8 mouse cellular contexts compared by ENCODE assay signal in genomic region chr11:98202641-98203350, GRCm38 (mm10). TPM values are rescaled to one million over a fixed set of nuclear protein-coding genes. Genes with fewer than 3 reads are reported as not detected.
DNase-seq lines count a peak whose midpoint lies in the region; ATAC-seq and TF ChIP-seq lines count a peak whose summit lies in the region.

TSS of gene Cdk12 (plus strand) at chr11:98203059.

- peak; percentile 99 for DNase-seq in ZHBTc4 (ENCODE audit: low read depth, low spot score)
- DNase-seq in gastrocnemius, adult 2 months = peak; percentile 94
- DNase-seq in hindbrain, postnatal 0 days (ENCODE audit: low spot score) = peak; percentile 99
- DNase-seq in left cerebral cortex, adult 2 months (ENCODE audit: extremely low spot score in 1 of 2, low spot score in 2 of 2) = peak; percentile 91 to 94
- DNase-seq in right cerebral cortex, adult 2 months (ENCODE audit: low spot score in 2 of 2) = peak; percentile 93 to 97
- peak; percentile 95 for DNase-seq in urinary bladder, postnatal 14 days (ENCODE audit: low spot score)

- no peaks in the 10 kb centered on the region for H3K36me3 ChIP-seq in hindbrain, postnatal 0 days (ENCODE audit: insufficient read depth, low read length)

- ATAC-seq in common myeloid progenitor, adult 5-6 weeks (replicated peaks; ENCODE audit: low read depth, poor library complexity, severe bottlenecking) = peak; percentile 83
- ATAC-seq in hindbrain, postnatal 0 days = peak; percentile 96
- ATAC-seq in megakaryocyte, adult 5-6 weeks (ENCODE audit: poor library complexity, severe bottlenecking) = peak; percentile 93

- no peaks in the 10 kb centered on the region for H3K9me3 ChIP-seq in hindbrain, postnatal 0 days (ENCODE audit: low read length)

- no peak for TF ChIP-seq CTCF in gastrocnemius, adult 2 months (IDR thresholded peaks at IDR 0.05)
- TF ChIP-seq CTCF in hindbrain, postnatal 0 days (IDR thresholded peaks at IDR 0.05; ENCODE audit: low read depth) = 0 out of 2 replicates have a peak, but pooled peaks have one; percentile 6
- TF ChIP-seq CTCF in left cerebral cortex, adult 2 months (IDR thresholded peaks at IDR 0.05) = no peak

- peak within 1 kb of the TSS; percentile 98 for H3K4me2 ChIP-seq in hindbrain, postnatal 0 days (ENCODE audit: low read depth, low read length)

- peak within 1 kb of the TSS; percentile 100 for H3K27ac ChIP-seq in gastrocnemius, adult 2 months
- H3K27ac ChIP-seq in hindbrain, postnatal 0 days = peak within 1 kb of the TSS; percentile 100
- H3K27ac ChIP-seq in left cerebral cortex, adult 2 months = peak within 1 kb of the TSS; percentile 98

- H3K27me3 ChIP-seq in hindbrain, postnatal 0 days (ENCODE audit: insufficient read depth, low read length) = no peaks in the 10 kb centered on the region

- H3K4me1 ChIP-seq in hindbrain, postnatal 0 days (ENCODE audit: insufficient read depth, low read length) = peaks cover 7% of the 10 kb centered on the region; the same call in 1 of the 2 replicates

- intact Hi-C loops in gastrocnemius, adult 2 months (cut with DNase I) = loop anchor here (5.0 kb wide), 1 partner anchor 175 kb away; the partner anchor contains the start of gene Rpl19
- intact Hi-C loops in left cerebral cortex, adult 2 months (cut with DNase I) = loop anchor here (1.0 to 5.0 kb wide), 2 partner anchors 9 to 175 kb away; partner anchors contain the start of genes Med1 and Rpl19

- H3K4me3 ChIP-seq in gastrocnemius, adult 2 months = peak within 1 kb of the TSS; percentile 96
- peak within 1 kb of the TSS; percentile 97 for H3K4me3 ChIP-seq in hindbrain, postnatal 0 days (ENCODE audit: low read length)
- peak within 1 kb of the TSS; percentile 68 for H3K4me3 ChIP-seq in left cerebral cortex, adult 2 months

- WGBS in hindbrain, postnatal 0 days = under 1% methylated on average over 47 of the region's 63 CpGs

- H3K9ac ChIP-seq in hindbrain, postnatal 0 days (replicated peaks; ENCODE audit: low read length) = peak within 1 kb of the TSS; percentile 100

RNA-seq across cellular contexts. Expression of gene Cdk12, which starts in this region (rescaled TPM):
- total RNA-seq in common myeloid progenitor, adult 5-6 weeks (2017) = 59.3 and 67.3 TPM in 2 replicates
- total RNA-seq in gastrocnemius, adult 2 months (2021) = 10 to 100 TPM; 14.2 to 17.1 TPM
- 27.4 and 28.5 TPM in 2 replicates for total RNA-seq in hindbrain, postnatal 0 days (2014; rRNA removed)
- polyA plus RNA-seq in hindbrain, postnatal 0 days (2015; fragmentation: Nextera tagmentation; extraction: Ambion mirVana) = 5.8 and 6.6 TPM in 2 replicates
- 10 to 100 TPM; 40.0 to 40.3 TPM for total RNA-seq in left cerebral cortex, adult 2 months (2021)
- total RNA-seq in megakaryocyte, adult 5-6 weeks (2015) = 40.6 and 43.8 TPM in 2 replicates
- 50.2 and 52.2 TPM in 2 replicates for total RNA-seq in megakaryocyte, adult 5-6 weeks (2017)

Comparison
In these comparisons a context has a peak if more than half of its experiments do, and no peak if none do; other contexts are left out.
1. Peak in every context shown above with its lines: DNase-seq, ATAC-seq, H3K4me3 ChIP-seq and H3K27ac ChIP-seq.